Mouse (Mus musculus): ENCODE measurements around the gene Il12rb1. TPM values are rescaled to one million over a fixed set of nuclear protein-coding genes. Genes with fewer than 3 reads are reported as not detected.
A peak's percentile ranks its signal among the peaks of the same experiment; 100 is the strongest.

Il12rb1 gene
- polyA plus RNA-seq, 1 experiment from 2014 or later, result 0.19 TPM

GRCm38 (mm10) chr8:70796403-70797080 lies 11.7 kb upstream of the Il12rb1 start:
- peak overlapping the region; percentile 60 for H3K9ac ChIP-seq (ENCODE audit: low read length)
- H3K27ac ChIP-seq (replicated peaks), result peak overlapping the region; percentile 49
- peak; percentile 48 for DNase-seq (ENCODE audit: low spot score)
- no peaks in the 10 kb centered on the region for H3K9me3 ChIP-seq (ENCODE audit: control insufficient read depth, low read length)
- peak overlapping the region; percentile 93 for H3K4me2 ChIP-seq (replicated peaks; ENCODE audit: low read depth)
- TF ChIP-seq EP300 (optimal IDR thresholded peaks at IDR 0.05) (no peak), CTCF (IDR thresholded peaks at IDR 0.05; ENCODE audit: low read depth) (no peak)
- H3K4me1 ChIP-seq (replicated peaks; ENCODE audit: control insufficient read depth, insufficient read depth), result 0 out of 2 replicates have a peak, but pooled peaks cover 6% of the 10 kb centered on the region
- WGBS, result 4% methylated on average over 42 of the region's 54 CpGs
- no peaks in the 10 kb centered on the region for H3K36me3 ChIP-seq (ENCODE audit: control insufficient read depth, insufficient read depth, low read length)
- H3K4me3 ChIP-seq (ENCODE audit: low read depth, low read length), result peak overlapping the region; percentile 53
- no peak for ATAC-seq (ENCODE audit: low FRiP score, low TSS enrichment)
- no peaks in the 10 kb centered on the region for H3K27me3 ChIP-seq (ENCODE audit: control insufficient read depth, insufficient read depth, low read length)

- TF ChIP-seq EP300 (optimal IDR thresholded peaks at IDR 0.05) (no peak), CTCF (IDR thresholded peaks at IDR 0.05; ENCODE audit: low read depth) (no peak)
- 0 out of 2 replicates have a peak, but pooled peaks cover 6% of the 10 kb centered on the region for H3K4me1 ChIP-seq (replicated peaks; ENCODE audit: control insufficient read depth, insufficient read depth)
- H3K27me3 ChIP-seq (ENCODE audit: control insufficient read depth, insufficient read depth, low read length), result no peaks in the 10 kb centered on the region
- H3K27ac ChIP-seq (replicated peaks), result peak overlapping the region; percentile 49
- peak overlapping the region; percentile 53 for H3K4me3 ChIP-seq (ENCODE audit: low read depth, low read length)
- WGBS, result 1% methylated on average over 57 of the region's 57 CpGs
- peak; percentile 97 for DNase-seq (ENCODE audit: low spot score)
- no peaks in the 10 kb centered on the region for H3K36me3 ChIP-seq (ENCODE audit: control insufficient read depth, insufficient read depth, low read length)
- H3K9me3 ChIP-seq (ENCODE audit: control insufficient read depth, low read length), result no peaks in the 10 kb centered on the region
- peak; percentile 88 for ATAC-seq (ENCODE audit: low FRiP score, low TSS enrichment)
- H3K4me2 ChIP-seq (replicated peaks; ENCODE audit: low read depth), result peak overlapping the region; percentile 93
- peak overlapping the region; percentile 60 for H3K9ac ChIP-seq (ENCODE audit: low read length)
Measured at GRCm38 (mm10) chr8:70797081-70798070, 10.9 kb upstream of the Il12rb1 start.

- TF ChIP-seq EP300 (optimal IDR thresholded peaks at IDR 0.05) (no peak), CTCF (IDR thresholded peaks at IDR 0.05; ENCODE audit: low read depth) (no peak)
- H3K27ac ChIP-seq (replicated peaks), result no peak overlapping the region
- H3K27me3 ChIP-seq (ENCODE audit: control insufficient read depth, insufficient read depth, low read length), result no peaks in the 10 kb centered on the region; the same call in 1 of the 2 replicates
- no peak overlapping the region for H3K9ac ChIP-seq (ENCODE audit: low read length)
- H3K4me3 ChIP-seq (ENCODE audit: low read depth, low read length), result no peak overlapping the region; the same call in 1 of the 2 replicates
- no peaks in the 10 kb centered on the region for H3K9me3 ChIP-seq (ENCODE audit: control insufficient read depth, low read length)
- H3K4me1 ChIP-seq (replicated peaks; ENCODE audit: control insufficient read depth, insufficient read depth), result 0 out of 2 replicates have a peak, but pooled peaks cover 2% of the 10 kb centered on the region
- no peaks in the 10 kb centered on the region for H3K36me3 ChIP-seq (ENCODE audit: control insufficient read depth, insufficient read depth, low read length)
- 12% methylated on average over 15 of the region's 15 CpGs for WGBS
- H3K4me2 ChIP-seq (replicated peaks; ENCODE audit: low read depth), result peak overlapping the region; percentile 93
- no peak for ATAC-seq (ENCODE audit: low FRiP score, low TSS enrichment)
- DNase-seq (ENCODE audit: low spot score), result no peak
Measured at GRCm38 (mm10) chr8:70798281-70798680, 10.0 kb upstream of the Il12rb1 start.

- Histone ChIP-seq H3K4me1 (replicated peaks; ENCODE audit: control insufficient read depth, insufficient read depth) (peaks cover 4% of the 10 kb centered on the region; the same call in 1 of the 2 replicates), H3K27me3 (ENCODE audit: control insufficient read depth, insufficient read depth, low read length) (peaks cover 2% of the 10 kb centered on the region; the same call in 1 of the 2 replicates), H3K36me3 (ENCODE audit: control insufficient read depth, insufficient read depth, low read length) (no peaks in the 10 kb centered on the region), H3K27ac (replicated peaks) (no peak overlapping the region), H3K9me3 (ENCODE audit: control insufficient read depth, low read length) (no peaks in the 10 kb centered on the region), H3K4me2 (replicated peaks; ENCODE audit: low read depth) (no peak overlapping the region), H3K9ac (ENCODE audit: low read length) (no peak overlapping the region), H3K4me3 (ENCODE audit: low read depth, low read length) (no peak overlapping the region)
- no peak for ATAC-seq (ENCODE audit: low FRiP score, low TSS enrichment)
- TF ChIP-seq EP300 (optimal IDR thresholded peaks at IDR 0.05), result no peak
- no peak for TF ChIP-seq CTCF (IDR thresholded peaks at IDR 0.05; ENCODE audit: low read depth)
- 55% methylated on average over 10 of the region's 10 CpGs for WGBS
- DNase-seq (ENCODE audit: low spot score), result no peak
Measured at GRCm38 (mm10) chr8:70800648-70801047, 7.6 kb upstream of the Il12rb1 start.

- Histone ChIP-seq H3K9me3 (ENCODE audit: control insufficient read depth, low read length) (no peaks in the 10 kb centered on the region), H3K9ac (ENCODE audit: low read length) (no peak overlapping the region), H3K36me3 (ENCODE audit: control insufficient read depth, insufficient read depth, low read length) (no peaks in the 10 kb centered on the region), H3K4me3 (ENCODE audit: low read depth, low read length) (no peak overlapping the region), H3K4me1 (replicated peaks; ENCODE audit: control insufficient read depth, insufficient read depth) (peaks cover 4% of the 10 kb centered on the region; the same call in 1 of the 2 replicates), H3K4me2 (replicated peaks; ENCODE audit: low read depth) (no peak overlapping the region), H3K27me3 (ENCODE audit: control insufficient read depth, insufficient read depth, low read length) (peaks cover 2% of the 10 kb centered on the region; the same call in 1 of the 2 replicates), H3K27ac (replicated peaks) (no peak overlapping the region)
- 41% methylated on average over 14 of the region's 15 CpGs for WGBS
- ATAC-seq (ENCODE audit: low FRiP score, low TSS enrichment) (no peak), DNase-seq (ENCODE audit: low spot score) (no peak)
- TF ChIP-seq EP300 (optimal IDR thresholded peaks at IDR 0.05) (no peak), CTCF (IDR thresholded peaks at IDR 0.05; ENCODE audit: low read depth) (no peak)
Measured at GRCm38 (mm10) chr8:70801156-70801555, 7.1 kb upstream of the Il12rb1 start.
